Mouse (Mus musculus): ENCODE data around the gene Hmcn2.

- no peak for TF ChIP-seq POLR2A (IDR thresholded peaks at IDR 0.05; ENCODE audit: insufficient read depth, low read depth, low read length)
- TF ChIP-seq CTCF (IDR thresholded peaks at IDR 0.05): no peak
- TF ChIP-seq EP300 (IDR thresholded peaks at IDR 0.05; ENCODE audit: insufficient read depth, low read depth, low read length): no peak
These were observed 46.8 kb upstream of the Hmcn2 start for GRCm38 (mm10) chr2:31267447-31267846.

Data from heart, adult 2 months (tissue).